In genomic region chr4:134784701-134785100, GRCm38 (mm10) we compare ENCODE assay signal across 9 mouse cellular contexts. TPM values are rescaled to one million over a fixed set of nuclear protein-coding genes. Genes with fewer than 3 reads are reported as not detected.
DNase-seq lines count a peak whose midpoint lies in the region; ATAC-seq lines count a peak whose summit lies in the region.
"Had no signal": no experiment of that assay in that cellular context is flagged by ENCODE, and none has a peak within 500 bp of the region (broad histone marks: within the 10 kb centered on the region; RNA-seq: fewer than 3 reads in every experiment).

No protein-coding gene starts in this region.

- ATAC-seq in erythroblast, adult 5-6 weeks (replicated peaks; ENCODE audit: low FRiP score, poor library complexity, severe bottlenecking) = 0 out of 2 replicates have a peak, but pooled peaks have one; percentile 47
- ATAC-seq in granulocyte monocyte progenitor cell, adult 5-6 weeks (replicated peaks; ENCODE audit: poor library complexity, severe bottlenecking) = no peak

- DNase-seq in heart, postnatal 4 days = peak; percentile 60
- DNase-seq in heart, adult 18-20 months = no peak
- peak; percentile 66 to 85 for DNase-seq in spleen, postnatal 4 days (ENCODE audit: low spot score in 2 of 2)
- no peak for DNase-seq in spleen, postnatal 36 days (ENCODE audit: low spot score in 2 of 2)
- DNase-seq in testis, postnatal 10 days (ENCODE audit: low spot score) = peak; percentile 65
- no peak for DNase-seq in yolk sac, embryonic 10.5 days (ENCODE audit: low spot score)
- DNase-seq: gastrocnemius, postnatal 25 days had no signal

RNA-seq across cellular contexts. Expression of gene Ldlrap1, which starts 16.9 kb away (rescaled TPM):
- total RNA-seq in heart, postnatal 4 days (2021) = 10 to 100 TPM; 21.6 to 22.4 TPM
- total RNA-seq in heart, adult 18-20 months (2021) = 1 to 10 TPM; 7.7 to 9.8 TPM
- 5.6 and 10.9 TPM in 2 replicates for total RNA-seq in erythroblast, adult 5-6 weeks (2015; ENCODE audit: low replicate concordance)
- 4.7 and 6.6 TPM in 2 replicates for total RNA-seq in erythroblast, adult 5-6 weeks (2017; ENCODE audit: low replicate concordance)
- total RNA-seq in granulocyte monocyte progenitor cell, adult 5-6 weeks (2014; fragmentation: Nextera tagmentation) = 28.4 and 30.6 TPM in 2 replicates
- 10.1 and 10.2 TPM in 2 replicates for total RNA-seq in granulocyte monocyte progenitor cell, adult 5-6 weeks (2017)

Comparison
In these comparisons a context has a peak if more than half of its experiments do, and no peak if none do; other contexts are left out.
1. DNase-seq: peak in heart, postnatal 4 days (single experiment), spleen, postnatal 4 days (2 of 2) and testis, postnatal 10 days (single experiment); none in heart, adult 18-20 months (0 of 2), spleen, postnatal 36 days (0 of 2) and yolk sac, embryonic 10.5 days (single experiment).